Mouse (Mus musculus) mouse trophoblast stem cell (cell line): ENCODE measurements around the gene Smap2.

Experiments
- in situ Hi-C, 2 experiments: fragments of 300-500 bp; cut with MseI, MboI; formaldehyde crosslinking; loops; 2 replicates in 1 of 2; 3 replicates in 1 of 2; pipeline ENCODE4 v1.15.1; 2025

Smap2 gene

GRCm38 (mm10) chr4:120978221-120978620 lies 38.8 kb downstream of the Smap2 start:
- in situ Hi-C loops = no loop called here

- in situ Hi-C loops = no loop called here
Measured at GRCm38 (mm10) chr4:120975428-120975734, 41.7 kb downstream of the Smap2 start.

GRCm38 (mm10) chr4:120974711-120975427 lies 42.2 kb downstream of the Smap2 start:
- in situ Hi-C loops = no loop called here

- in situ Hi-C loops = no loop called here
Measured at GRCm38 (mm10) chr4:120971842-120972241, 45.2 kb downstream of the Smap2 start.

- in situ Hi-C loops = no loop called here
Measured at GRCm38 (mm10) chr4:120969382-120970146, 47.5 kb downstream of the Smap2 start.

GRCm38 (mm10) chr4:120968486-120968885 lies 48.6 kb downstream of the Smap2 start:
- in situ Hi-C loops = no loop called here

DNA sequence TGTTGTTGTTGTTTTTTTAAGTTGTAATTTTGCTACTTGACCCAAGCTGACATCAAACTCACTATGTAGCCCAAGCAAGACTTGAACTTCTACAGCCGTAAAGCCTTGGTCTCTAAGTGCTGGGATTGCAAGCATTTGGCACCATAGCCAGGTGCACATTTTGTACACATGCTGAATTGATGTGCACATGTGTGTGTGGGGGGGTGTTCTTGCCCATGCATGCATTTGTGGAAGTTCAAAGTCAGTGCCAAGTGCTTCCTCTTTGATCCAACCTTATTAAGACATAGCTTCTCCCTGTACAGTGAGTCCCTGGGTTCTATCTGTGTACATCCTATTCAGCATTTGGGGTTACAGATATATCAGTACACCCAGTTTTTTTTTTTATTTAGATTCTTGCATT lies 61.5 kb downstream of the Smap2 start:
- in situ Hi-C loops = no loop called here

- in situ Hi-C loops = no loop called here
Measured at GRCm38 (mm10) chr4:120953667-120954066, 63.4 kb downstream of the Smap2 start.

GRCm38 (mm10) chr4:120953038-120953437 lies 64.0 kb downstream of the Smap2 start:
- in situ Hi-C loops = no loop called here

GRCm38 (mm10) chr4:120952163-120952562 lies 64.9 kb downstream of the Smap2 start:
- in situ Hi-C loops = no loop called here

DNA sequence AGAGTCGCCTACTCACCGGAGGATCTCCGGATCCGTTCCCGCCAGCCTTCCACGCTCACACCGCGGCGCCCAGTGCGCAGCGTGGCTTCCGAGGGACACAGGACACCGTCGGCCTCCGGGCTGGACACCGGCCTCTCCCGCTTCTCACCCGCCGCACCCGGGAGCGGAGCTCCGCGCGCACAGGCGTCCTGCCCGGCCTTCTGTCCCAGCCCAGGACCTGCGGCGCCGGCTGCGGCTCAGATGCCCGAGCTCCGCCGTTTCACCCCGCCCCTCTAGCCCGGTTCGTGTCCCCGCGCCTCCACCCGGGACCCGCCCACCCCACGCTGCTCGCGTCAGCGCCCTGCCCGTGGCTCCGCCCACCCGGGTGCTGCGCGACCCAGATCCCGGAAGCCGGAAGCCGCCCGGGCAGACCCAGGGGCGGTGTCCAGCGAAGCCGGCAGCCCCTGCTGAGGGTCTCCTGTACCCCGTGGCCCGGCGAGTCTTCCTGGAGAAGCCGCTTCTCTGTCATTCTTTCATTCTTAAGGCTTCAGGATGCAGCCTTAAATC lies 65.5 kb downstream of the Smap2 start, which contains the start of gene Zfp69:
Gene Zfp69, minus strand, starts transcription at position 272 of the 546 bp plus-strand sequence.
- in situ Hi-C loops = no loop called here

- in situ Hi-C loops = no loop called here
Measured at GRCm38 (mm10) chr4:120950763-120951427, 66.2 kb downstream of the Smap2 start.

DNA sequence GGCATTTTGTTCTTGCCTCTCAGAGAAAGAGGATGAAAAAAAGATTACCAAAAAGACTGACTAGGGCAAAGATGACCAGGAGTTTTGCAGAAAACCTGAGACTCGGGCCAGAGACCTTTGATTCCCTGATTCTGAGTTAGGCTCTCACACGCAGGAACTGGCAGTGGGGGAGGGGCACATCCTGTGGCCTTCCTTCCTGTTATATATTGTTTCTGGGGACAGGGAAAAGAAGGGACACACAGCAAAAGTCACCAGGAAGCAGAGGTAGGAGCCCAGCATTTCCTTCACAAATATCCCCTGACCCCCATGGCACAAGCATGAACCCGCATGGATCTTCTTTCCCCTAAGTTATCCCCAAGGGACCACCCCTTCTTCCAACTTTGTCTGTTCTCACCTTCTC lies 68.1 kb downstream of the Smap2 start:
- in situ Hi-C loops = no loop called here

DNA sequence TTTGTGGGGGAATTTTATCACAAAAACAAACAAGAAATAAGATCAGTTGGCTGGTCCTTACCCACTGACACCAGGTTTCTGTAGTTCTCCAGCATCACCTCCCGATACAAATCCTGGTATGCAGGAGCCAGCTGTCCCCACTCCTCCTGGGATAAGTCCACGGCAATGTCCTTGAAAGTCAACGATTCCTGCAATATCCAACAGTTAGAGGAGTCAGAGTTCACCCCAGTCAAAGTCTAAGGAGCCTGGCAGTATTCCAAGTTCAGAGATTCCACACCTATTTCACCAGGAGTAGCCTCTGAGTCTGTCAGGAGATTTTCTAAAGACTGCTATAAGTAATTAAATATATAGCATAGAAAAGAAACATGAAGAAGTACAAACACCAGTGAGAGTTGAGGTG lies 82.0 kb downstream of the Smap2 start:
- in situ Hi-C loops = no loop called here

DNA sequence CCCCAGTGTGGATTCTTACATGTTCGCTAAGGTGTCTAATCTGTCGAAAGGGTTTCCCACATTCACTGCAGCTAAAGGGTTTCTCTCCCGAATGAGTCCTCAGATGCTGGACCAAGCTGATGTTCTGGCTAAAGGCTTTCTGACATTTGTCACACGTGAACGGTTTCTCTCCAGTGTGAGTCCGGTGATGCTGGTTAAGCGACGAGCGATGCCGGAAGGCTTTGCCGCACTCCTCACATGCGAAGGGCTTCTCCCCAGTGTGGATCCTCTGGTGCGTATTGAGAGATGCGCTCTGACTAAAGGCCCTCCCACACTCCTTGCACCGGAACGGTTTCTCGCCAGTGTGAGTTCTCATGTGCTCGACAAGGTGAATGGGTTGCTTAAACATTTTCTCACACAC lies 86.3 kb downstream of the Smap2 start:
- in situ Hi-C loops = no loop called here

DNA sequence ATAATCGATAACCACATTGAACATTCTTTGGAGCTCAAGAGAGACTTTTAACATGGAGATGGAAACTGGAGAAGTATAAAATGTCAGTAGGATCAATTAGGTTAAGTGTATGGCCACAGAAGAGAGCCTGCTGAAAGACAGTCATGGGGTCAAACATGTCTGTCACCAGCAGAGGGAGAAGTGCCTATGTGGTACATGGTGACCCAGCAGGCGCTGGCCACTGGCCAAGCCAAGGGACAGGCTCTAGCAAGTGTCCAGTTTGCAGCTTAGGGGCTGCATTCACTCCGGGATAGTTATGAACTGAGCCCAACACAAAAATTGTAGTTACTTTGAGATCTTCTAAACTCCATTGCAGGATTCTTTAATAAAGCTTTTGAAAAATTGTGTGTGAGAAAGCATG lies 88.4 kb downstream of the Smap2 start:
- in situ Hi-C loops = no loop called here

- in situ Hi-C loops = no loop called here
Measured at GRCm38 (mm10) chr4:120925386-120925785, 91.7 kb downstream of the Smap2 start.

- in situ Hi-C loops = no loop called here
Measured at GRCm38 (mm10) chr4:120924554-120925299, 92.3 kb downstream of the Smap2 start, which contains the start of gene Exo5. Gene Exo5 (minus strand): TSS chr4:120925017.

- in situ Hi-C loops = no loop called here
Measured at GRCm38 (mm10) chr4:120921461-120921860, 95.6 kb downstream of the Smap2 start.
